Mouse (Mus musculus): ENCODE measurements around the gene Snta1.

Snta1 gene

DNA sequence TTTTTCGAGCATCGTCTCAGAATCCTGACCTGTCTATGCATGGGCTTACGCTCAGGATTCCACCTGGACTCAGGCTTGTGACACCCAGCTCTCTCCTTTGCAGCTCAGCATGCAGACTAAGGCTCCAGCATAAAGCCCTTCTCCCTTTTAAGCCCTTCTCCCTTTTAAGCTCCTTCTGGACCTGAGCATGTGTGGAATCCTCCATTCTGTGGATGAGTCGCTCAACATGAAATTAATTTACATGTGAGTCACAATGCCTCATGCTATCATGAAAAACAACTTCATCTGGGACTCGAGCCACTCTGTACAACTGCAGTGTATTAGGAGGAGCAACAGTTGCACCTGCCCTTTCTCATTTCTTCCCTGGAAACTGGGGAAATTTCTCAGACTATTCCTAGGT, 14.3 kb upstream of the Snta1 start:
- no peak for DNase-seq (ENCODE audit: low spot score in 2 of 2)

DNA sequence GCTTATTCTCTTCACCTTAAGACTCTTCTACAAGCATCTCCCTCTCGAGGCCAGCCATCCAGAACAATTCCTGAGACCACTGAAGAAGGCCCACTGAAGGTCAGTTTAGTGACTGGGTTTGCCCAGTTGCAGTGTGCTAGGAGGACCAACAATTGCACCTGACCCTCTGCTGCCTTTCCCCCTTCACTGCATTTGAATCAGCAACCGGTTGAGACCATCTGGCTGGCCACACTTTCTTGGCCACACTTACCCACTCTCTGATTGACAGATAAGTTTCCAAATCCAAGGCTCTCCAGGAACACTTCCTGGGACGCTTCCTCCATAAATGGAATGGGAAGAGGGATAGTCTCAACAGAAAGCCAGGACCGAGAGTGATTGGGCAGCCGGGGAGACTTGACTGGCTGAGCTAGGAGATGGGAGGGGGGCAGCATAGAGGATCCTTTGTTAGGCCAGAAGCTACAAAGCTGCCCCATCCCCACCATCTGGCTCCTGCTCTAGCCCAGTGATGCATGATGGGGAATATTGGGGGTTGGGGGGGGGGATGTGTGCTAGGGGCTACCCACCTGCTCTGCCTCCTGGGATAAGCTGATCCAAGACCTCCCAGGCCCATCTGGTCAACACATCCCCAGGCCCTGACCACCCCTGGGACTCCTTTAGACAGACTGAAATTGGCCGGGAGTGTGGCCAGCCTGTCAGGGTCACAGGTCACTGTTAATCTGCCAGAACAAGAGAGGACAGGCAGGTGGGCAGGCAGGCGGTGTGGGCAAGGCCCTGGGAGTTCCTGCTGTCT, 13.2 kb upstream of the Snta1 start:
- no peak for DNase-seq (ENCODE audit: low spot score in 2 of 2)

DNA sequence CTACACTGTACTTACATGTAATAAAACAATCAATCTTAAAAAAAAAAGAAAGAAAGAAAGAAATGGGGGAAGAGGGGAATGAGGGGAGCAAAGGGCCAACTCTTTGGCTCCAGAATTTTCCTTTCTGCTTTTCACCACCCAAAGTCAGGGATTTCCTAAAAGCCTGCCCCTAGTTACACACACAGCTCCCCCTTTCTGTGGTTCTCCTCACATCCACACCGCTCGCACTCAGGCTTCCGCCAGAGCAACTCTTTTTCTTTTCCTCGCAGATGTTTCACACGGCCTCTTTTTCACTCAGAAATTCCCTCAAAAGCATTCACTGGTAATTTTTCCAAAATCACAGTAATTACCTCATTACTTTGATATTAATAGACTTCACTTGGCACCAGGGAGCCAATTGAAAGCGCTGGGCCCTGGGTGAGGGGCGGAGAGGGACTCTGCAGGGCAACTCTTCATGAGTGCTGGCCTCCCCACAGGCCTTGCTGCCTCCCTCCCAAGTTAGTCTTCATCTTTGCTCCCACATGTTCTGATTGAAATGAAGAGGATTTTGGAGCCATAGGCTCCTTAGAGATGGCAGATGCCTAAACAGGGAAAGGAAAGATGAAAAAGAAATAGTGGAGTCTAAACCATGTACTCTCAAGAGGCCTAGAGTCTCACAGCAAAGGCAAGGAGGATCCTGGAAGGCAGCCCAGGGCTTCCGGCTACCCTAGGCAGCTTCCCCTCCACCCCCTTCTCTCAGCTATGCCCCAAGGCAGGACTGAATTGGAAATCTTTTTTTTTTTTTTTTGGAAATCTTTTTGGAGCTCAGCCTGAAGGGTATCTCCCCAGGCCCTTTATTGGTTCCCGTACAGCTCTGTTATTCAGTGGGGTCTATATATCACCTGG, 12.0 kb upstream of the Snta1 start:
- DNase-seq (ENCODE audit: low spot score in 2 of 2) = no peak

DNA sequence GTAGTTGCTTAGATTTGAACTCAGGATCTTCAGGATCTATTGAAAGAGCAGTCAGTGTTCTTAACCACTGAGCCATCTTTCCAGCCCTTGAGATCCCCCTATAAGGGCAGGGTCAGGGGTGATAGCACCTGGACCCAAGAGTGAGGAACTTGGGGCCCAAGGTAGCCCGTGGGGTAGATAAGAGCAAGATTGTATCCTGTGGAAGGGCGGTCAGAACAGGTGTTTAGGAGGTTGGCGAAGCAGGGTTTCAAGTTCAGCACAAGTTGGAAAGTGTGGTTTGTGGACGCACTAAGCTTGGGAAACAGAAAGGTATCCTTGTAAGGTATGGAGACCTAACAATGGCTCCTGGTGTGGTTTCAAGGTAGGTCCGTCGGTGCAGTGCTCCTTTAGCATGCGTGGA, 10.1 kb upstream of the Snta1 start:
- DNase-seq (ENCODE audit: low spot score in 2 of 2) = no peak

GRCm38 (mm10) chr2:154417107-154417506, 9.2 kb upstream of the Snta1 start:
- DNase-seq (ENCODE audit: low spot score in 2 of 2) = no peak

- DNase-seq (ENCODE audit: low spot score in 2 of 2) = no peak
Observed at GRCm38 (mm10) chr2:154412018-154412666, 4.2 kb upstream of the Snta1 start.

- peak; percentile 50 to 52 for DNase-seq (ENCODE audit: low spot score in 2 of 2)
Observed at GRCm38 (mm10) chr2:154410355-154410754, 2.5 kb upstream of the Snta1 start.

GRCm38 (mm10) chr2:154407063-154407642, 746 bp downstream of the Snta1 start:
- DNase-seq (ENCODE audit: low spot score in 2 of 2) = no peak

GRCm38 (mm10) chr2:154405447-154405994, 2.4 kb downstream of the Snta1 start:
- DNase-seq (ENCODE audit: low spot score in 2 of 2) = no peak

DNA sequence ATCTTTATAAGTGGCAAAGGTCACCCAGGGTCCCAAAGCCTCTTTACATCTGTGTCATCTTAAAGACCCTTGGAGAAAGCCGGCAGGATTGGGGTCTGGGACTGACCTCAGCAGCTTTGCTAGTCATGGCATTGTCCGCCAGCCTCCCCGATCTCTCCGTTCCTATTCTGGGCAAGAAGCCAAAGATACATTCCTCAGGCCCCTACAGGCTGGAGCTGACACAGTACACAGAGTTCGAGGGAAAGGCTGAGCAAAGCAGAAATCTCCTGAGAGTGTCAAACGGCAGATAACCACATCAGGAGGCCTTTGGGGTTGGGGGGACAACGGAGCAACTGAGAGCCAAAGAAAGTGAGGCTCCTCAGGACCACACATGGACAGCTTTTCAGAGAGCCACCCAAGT, 5.1 kb downstream of the Snta1 start:
- no peak for DNase-seq (ENCODE audit: low spot score in 2 of 2)

DNA sequence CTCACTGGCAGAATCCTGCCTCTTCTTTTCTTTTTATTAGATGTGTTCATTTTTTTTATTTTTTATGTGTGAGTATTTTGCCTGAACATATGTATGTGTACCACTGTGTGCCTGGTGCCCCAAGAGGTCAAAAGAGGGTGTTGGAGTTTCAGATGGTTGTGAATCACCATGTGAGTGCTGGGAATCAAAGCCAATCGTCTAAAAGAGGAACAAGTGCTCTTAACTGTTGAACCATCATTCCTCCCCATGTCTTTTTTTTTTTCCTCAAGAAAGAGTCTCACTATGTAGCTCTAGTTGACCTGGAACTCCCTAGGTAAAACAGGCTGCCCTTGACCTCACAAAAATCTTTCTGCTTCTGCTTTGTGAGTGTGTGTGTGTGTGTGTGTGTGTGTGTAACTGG, 5.9 kb downstream of the Snta1 start:
- DNase-seq (ENCODE audit: low spot score in 2 of 2) = no peak

GRCm38 (mm10) chr2:154399325-154399724, 8.6 kb downstream of the Snta1 start:
- DNase-seq (ENCODE audit: low spot score in 2 of 2) = peak; percentile 52 to 55

DNA sequence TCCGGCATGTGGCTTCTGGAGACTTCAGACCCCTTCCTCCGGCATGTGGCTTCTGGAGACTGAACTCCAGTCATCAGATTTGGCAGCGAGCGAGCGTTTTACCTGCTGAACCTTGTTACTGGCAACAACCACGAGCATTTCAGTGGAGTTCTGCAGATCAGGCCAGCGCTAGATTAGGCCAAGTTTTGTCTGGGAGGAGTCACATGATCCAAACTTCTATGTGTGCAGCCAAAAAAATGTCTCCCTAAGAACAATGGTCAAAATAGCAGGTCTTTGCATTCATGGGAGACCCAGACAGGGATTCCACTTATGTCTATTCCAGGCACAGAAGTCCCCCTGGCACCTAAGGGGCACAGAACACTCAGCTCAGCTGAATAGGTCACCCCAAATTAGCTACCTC, 9.6 kb downstream of the Snta1 start:
- no peak for DNase-seq (ENCODE audit: low spot score in 2 of 2)

DNA sequence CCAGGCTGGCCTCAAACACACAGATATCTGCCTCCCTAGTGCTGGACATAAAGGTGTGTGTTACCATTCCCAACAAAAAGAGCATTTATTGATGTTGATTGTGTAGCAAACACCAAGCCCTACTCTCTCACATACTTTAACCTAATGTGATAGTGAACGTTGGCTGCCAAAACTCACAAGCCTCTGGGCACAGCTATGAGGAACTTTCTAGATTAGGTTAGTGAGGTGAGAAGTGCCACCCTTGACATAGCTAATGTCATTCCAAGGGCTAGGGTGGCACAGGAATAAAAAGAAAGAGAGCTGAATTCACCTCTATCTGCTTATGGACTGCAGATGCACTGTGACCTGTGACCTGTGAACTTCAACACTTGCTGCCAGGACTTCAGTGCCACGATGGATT, 11.4 kb downstream of the Snta1 start:
- DNase-seq (ENCODE audit: low spot score in 2 of 2) = no peak

DNA sequence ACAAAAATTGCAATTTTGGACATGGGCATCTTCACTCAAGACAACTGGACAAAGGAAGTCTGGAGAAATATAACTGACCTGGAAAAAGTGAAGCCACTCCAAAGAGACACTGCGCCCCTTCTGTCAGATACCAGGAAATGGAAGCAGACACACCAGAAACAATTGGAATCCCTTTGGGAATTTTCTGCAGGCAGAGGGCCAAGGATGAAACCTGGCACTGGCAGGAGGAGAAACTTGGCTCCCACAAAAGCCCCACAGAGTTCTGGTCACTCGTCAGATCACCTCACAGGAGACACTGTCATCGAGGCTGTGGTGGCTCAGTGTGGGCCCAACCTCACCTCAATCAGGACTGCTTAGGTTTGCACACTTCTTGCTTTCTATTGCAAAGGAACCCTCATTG, 13.3 kb downstream of the Snta1 start:
- no peak for DNase-seq (ENCODE audit: low spot score in 2 of 2)

GRCm38 (mm10) chr2:154390180-154390964, 17.5 kb downstream of the Snta1 start:
- peak in 1 of 2 experiments; percentile 34 for DNase-seq (ENCODE audit: low spot score in 2 of 2)

- DNase-seq (ENCODE audit: low spot score in 2 of 2) = peak; percentile 89 to 93
Observed at GRCm38 (mm10) chr2:154379103-154379502, 28.8 kb downstream of the Snta1 start.

GRCm38 (mm10) chr2:154374807-154375601, 32.9 kb downstream of the Snta1 start:
- peak; percentile 36 to 40 for DNase-seq (ENCODE audit: low spot score in 2 of 2)

DNA sequence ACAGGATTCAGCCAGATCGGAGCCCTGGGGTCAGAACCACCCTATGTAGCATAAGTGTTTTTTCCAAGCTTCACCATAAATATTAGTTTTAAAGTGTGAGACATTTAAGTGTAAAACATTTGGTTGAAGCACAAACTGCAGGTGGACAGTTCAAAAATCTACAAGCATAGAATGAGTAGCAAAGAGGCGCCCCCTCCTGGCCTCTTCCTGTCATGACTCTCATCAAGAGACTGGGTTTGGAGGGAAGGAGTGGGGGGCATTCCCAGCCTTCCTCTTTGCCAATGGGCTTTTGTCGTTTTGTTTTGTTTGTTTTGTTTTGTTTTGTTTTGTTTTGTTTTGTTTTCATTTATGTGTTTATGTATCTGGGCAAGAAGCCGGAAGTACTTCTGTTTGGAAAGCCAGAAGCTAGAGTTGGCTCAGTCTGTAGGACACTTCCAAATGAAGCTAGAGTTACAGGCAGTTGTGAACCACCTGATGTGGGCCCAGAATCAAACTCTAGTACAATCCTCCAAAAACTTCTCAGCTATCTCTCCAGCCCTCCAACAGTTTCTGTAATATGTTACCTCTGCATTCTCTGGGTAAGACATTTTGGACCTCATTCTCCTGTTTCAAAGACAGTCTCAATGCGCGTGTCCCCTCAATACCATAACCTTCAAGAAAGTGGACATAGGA, 33.8 kb downstream of the Snta1 start:
- DNase-seq (ENCODE audit: low spot score in 2 of 2) = peak in 1 of 2 experiments; percentile 37

All from right cerebral cortex, postnatal 36 days (tissue).